Mouse (Mus musculus): ENCODE results near the gene Jaml. TPM values are rescaled to one million over a fixed set of nuclear protein-coding genes. Genes with fewer than 3 reads are reported as not detected.
A peak's percentile ranks its signal among the peaks of the same experiment; 100 is the strongest.

Jaml gene
- polyA plus RNA-seq, 1 experiment, result 0.52 TPM

DNA sequence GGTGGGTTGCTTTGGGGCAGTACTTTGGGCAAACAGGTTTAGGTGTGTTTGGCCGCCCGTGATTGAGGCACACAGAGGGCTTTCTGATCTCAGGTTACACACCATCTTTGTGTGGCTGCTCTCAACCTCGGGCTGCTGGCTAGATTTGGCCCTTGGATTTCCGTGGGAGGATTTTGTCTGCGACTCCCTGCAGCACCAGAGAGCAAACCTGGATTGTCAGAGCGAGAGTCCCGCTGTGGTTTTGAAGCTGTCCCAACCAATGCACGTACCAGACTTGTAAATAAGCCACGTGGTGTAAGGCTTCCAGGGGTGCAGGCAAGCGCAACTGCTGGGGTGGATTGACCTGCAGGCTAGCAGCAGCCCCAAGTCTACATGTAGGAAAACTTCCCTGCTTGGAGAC lies 36.0 kb upstream of the Jaml start:
- TF ChIP-seq CTCF (IDR thresholded peaks at IDR 0.05; ENCODE audit: extremely low read depth, insufficient read depth, low read length) (no peak), POLR2A (IDR thresholded peaks at IDR 0.05; ENCODE audit: extremely low read depth, insufficient read depth, low read length) (no peak)
- no peak overlapping the region for H3K27ac ChIP-seq (ENCODE audit: insufficient read depth, low read length)
- no peak overlapping the region for H3K4me3 ChIP-seq (ENCODE audit: insufficient read depth, low read length)
- H3K4me1 ChIP-seq (ENCODE audit: control insufficient read depth, insufficient read depth, low read length), result no peaks in the 10 kb centered on the region

DNA sequence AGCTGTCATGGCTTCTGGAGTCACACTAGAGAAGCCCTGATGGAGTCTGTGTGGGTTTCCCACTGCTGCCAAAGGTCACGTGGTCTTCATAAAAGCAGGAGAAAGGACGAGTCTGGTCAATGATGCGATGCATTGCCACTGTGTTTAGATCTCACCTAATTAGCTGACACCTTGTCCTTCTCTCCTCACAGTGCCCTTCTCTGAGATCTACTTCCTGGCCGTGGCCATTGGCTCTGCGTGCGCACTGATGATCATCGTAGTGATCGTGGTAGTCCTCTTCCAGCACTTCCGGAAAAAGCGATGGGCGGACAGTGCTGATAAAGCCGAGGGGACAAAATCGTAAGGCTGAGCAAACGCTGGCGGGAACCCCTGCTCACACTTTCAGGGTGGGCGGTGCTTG lies 32.0 kb upstream of the Jaml start:
- no peak overlapping the region for H3K4me3 ChIP-seq (ENCODE audit: insufficient read depth, low read length)
- no peak overlapping the region for H3K27ac ChIP-seq (ENCODE audit: insufficient read depth, low read length)
- H3K4me1 ChIP-seq (ENCODE audit: control insufficient read depth, insufficient read depth, low read length), result no peaks in the 10 kb centered on the region
- no peak for TF ChIP-seq CTCF (IDR thresholded peaks at IDR 0.05; ENCODE audit: extremely low read depth, insufficient read depth, low read length)
- TF ChIP-seq POLR2A (IDR thresholded peaks at IDR 0.05; ENCODE audit: extremely low read depth, insufficient read depth, low read length), result no peak

DNA sequence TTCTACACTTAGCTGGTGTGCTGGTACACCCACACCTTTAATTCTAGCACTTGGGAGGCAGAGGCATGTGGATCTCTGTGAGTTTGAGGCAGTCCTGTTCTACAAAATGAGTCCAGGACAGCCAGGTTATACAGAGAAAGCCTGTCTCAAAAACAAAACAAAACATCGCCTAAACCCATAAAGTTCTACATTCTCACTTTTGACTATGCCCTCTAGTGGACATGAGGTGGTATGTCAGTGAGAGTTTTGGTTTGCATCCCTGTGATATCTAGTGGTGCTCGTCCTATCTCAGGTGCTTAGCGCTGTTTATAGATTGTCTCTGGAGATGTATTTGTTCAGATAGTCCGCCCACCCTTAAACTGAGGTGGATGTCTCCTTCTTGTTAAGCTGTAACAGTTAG lies 30.5 kb upstream of the Jaml start:
- TF ChIP-seq POLR2A (IDR thresholded peaks at IDR 0.05; ENCODE audit: extremely low read depth, insufficient read depth, low read length) (no peak), CTCF (IDR thresholded peaks at IDR 0.05; ENCODE audit: extremely low read depth, insufficient read depth, low read length) (peak; percentile 59)

DNA sequence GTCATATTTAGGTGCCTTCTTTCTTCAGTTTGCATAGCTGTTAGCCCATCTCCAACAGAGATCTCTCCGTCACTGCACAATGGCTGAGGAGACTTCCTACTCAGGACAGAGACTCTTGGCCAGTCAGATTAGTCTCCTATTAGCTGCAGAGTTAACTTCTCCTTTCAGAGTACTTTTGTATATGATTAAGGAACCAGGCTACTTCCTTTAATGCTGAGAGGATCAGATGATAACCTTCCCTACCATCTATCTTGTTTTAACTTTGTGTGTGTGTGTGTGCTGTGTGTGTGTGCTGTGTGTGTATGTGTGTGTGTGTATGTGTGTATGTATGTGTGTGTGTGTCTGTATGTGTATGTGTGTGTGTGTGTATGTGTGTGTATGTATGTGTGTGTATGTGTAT lies 29.3 kb upstream of the Jaml start:
- Histone ChIP-seq H3K4me1 (ENCODE audit: control insufficient read depth, insufficient read depth, low read length) (no peaks in the 10 kb centered on the region), H3K4me3 (ENCODE audit: insufficient read depth, low read length) (no peak overlapping the region), H3K27ac (ENCODE audit: insufficient read depth, low read length) (no peak overlapping the region)
- TF ChIP-seq CTCF (IDR thresholded peaks at IDR 0.05; ENCODE audit: extremely low read depth, insufficient read depth, low read length), result no peak
- no peak for TF ChIP-seq POLR2A (IDR thresholded peaks at IDR 0.05; ENCODE audit: extremely low read depth, insufficient read depth, low read length)

More for the DNA sequence above, 30.5 kb upstream of the Jaml start:
- no peak overlapping the region for H3K27ac ChIP-seq (ENCODE audit: insufficient read depth, low read length)
- no peaks in the 10 kb centered on the region for H3K4me1 ChIP-seq (ENCODE audit: control insufficient read depth, insufficient read depth, low read length)
- H3K4me3 ChIP-seq (ENCODE audit: insufficient read depth, low read length), result no peak overlapping the region

DNA sequence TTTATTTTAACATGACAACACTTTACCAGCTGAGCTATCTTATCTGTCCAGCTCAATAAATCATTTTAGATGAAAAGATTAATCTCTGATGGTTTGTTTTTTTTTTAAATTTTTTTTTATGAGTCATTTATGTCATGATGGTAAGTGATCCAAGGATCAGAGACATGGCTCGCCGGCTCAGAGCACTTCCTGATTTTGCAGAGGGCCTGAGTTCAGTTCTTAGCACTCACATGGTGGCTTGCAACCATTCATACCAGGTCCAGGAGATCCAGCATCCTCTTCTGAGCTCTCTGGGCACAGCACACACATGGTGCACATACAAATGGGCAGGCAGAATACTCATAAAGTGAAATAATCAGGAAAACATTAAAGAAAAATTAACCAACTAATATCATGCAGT lies 28.7 kb upstream of the Jaml start:
- TF ChIP-seq POLR2A (IDR thresholded peaks at IDR 0.05; ENCODE audit: extremely low read depth, insufficient read depth, low read length) (no peak), CTCF (IDR thresholded peaks at IDR 0.05; ENCODE audit: extremely low read depth, insufficient read depth, low read length) (no peak)
- Histone ChIP-seq H3K4me1 (ENCODE audit: control insufficient read depth, insufficient read depth, low read length) (no peaks in the 10 kb centered on the region), H3K27ac (ENCODE audit: insufficient read depth, low read length) (no peak overlapping the region), H3K4me3 (ENCODE audit: insufficient read depth, low read length) (no peak overlapping the region)

DNA sequence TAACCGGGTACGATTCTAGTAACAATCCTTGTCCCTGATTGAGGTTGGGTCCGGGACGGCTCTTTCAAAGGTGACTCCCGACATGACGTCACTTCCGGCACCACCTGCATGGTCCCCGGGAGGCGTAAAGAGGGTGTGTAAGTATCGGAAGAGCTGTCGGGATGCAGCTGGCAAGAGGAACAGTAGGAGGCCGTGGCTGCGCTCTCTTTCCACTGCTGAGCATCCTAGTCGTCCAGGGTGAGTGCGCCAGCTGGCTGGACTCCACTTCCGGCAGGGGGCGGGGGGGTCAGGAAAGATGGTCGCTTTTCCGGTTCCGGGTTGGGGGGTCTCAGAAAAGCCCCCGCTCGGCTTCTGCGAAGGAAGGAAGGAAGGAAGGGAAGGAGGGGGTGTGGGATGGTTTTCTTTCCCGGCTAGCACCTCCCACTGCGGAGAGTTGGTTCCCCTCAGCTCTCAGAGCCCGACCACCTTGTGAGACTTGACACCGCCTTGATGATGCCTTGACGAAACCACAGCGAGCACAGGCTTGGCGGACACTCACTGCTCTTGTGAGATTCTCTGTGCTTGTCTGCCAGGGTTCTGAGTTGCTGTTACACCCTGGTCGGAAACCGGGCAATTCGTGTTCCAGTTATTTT lies 23.8 kb upstream of the Jaml start, which contains the start of gene Mpzl3:
Gene Mpzl3 (plus strand): TSS at position 105 of the 632 bp plus-strand sequence.
- peak within 1 kb of the TSS; percentile 71 for H3K4me3 ChIP-seq (ENCODE audit: insufficient read depth, low read length)
- H3K4me1 ChIP-seq (ENCODE audit: control insufficient read depth, insufficient read depth, low read length), result no peaks in the 10 kb centered on the region
- peak within 1 kb of the TSS; percentile 83 for H3K27ac ChIP-seq (ENCODE audit: insufficient read depth, low read length)
- TF ChIP-seq POLR2A (IDR thresholded peaks at IDR 0.05; ENCODE audit: extremely low read depth, insufficient read depth, low read length) (peak; percentile 62; the same call in 1 of the 2 replicates), CTCF (IDR thresholded peaks at IDR 0.05; ENCODE audit: extremely low read depth, insufficient read depth, low read length) (no peak)

DNA sequence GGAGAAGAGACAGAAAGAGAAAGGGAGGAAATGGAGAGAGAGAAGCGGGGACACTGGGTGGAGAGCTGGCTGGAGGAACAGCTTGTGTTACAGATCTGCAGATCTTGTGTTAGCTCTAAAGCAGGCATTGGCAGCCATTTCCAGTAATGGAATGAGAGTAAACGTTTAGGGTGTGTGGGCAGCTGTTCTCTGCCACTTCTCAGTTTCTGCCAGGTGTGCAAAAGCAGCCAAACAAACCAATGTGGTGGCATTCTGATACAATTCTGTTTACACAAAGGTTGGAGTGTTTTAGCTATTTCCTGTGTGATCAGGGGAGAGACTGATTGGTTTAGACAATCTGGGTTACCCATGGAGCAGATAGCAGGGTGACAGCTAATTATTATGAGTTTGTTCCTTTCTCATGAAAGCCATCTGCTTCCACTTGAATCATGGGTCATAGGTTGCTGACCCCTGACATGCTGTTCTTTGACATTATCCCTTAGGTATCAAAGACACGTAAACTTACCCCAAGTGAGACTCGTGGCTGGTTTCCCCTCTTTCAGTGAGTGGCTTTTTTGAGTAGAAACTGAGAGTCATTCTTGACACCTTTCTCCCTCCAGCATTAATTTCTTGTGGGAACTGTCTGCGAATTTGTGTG lies 20.6 kb upstream of the Jaml start:
- Histone ChIP-seq H3K27ac (ENCODE audit: insufficient read depth, low read length) (no peak overlapping the region), H3K4me3 (ENCODE audit: insufficient read depth, low read length) (no peak overlapping the region), H3K4me1 (ENCODE audit: control insufficient read depth, insufficient read depth, low read length) (no peaks in the 10 kb centered on the region)
- no peak for TF ChIP-seq POLR2A (IDR thresholded peaks at IDR 0.05; ENCODE audit: extremely low read depth, insufficient read depth, low read length)
- no peak for TF ChIP-seq CTCF (IDR thresholded peaks at IDR 0.05; ENCODE audit: extremely low read depth, insufficient read depth, low read length)

DNA sequence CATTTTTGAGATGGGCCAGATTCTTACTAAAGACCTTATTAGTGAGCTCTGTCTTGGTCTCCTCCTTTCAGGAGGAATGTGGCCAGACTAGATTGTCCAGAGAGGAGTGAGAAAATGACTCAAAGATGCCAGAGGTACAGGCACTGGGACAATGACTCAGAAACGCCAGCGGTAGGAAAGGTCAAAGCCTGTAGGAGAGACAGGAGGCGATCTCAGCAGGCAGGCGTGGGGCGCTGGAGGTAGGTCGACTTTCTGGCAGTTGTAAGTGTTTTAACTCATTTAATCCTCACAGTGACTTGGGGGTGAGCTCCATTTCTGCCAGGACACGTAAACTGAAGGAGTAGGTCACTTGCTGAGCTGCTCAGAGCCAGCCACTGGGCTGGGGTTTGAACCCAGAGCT lies 18.8 kb upstream of the Jaml start:
- no peak for TF ChIP-seq POLR2A (IDR thresholded peaks at IDR 0.05; ENCODE audit: extremely low read depth, insufficient read depth, low read length)
- TF ChIP-seq CTCF (IDR thresholded peaks at IDR 0.05; ENCODE audit: extremely low read depth, insufficient read depth, low read length), result no peak
- no peak overlapping the region for H3K4me3 ChIP-seq (ENCODE audit: insufficient read depth, low read length)
- no peak overlapping the region for H3K27ac ChIP-seq (ENCODE audit: insufficient read depth, low read length)
- H3K4me1 ChIP-seq (ENCODE audit: control insufficient read depth, insufficient read depth, low read length), result no peaks in the 10 kb centered on the region

DNA sequence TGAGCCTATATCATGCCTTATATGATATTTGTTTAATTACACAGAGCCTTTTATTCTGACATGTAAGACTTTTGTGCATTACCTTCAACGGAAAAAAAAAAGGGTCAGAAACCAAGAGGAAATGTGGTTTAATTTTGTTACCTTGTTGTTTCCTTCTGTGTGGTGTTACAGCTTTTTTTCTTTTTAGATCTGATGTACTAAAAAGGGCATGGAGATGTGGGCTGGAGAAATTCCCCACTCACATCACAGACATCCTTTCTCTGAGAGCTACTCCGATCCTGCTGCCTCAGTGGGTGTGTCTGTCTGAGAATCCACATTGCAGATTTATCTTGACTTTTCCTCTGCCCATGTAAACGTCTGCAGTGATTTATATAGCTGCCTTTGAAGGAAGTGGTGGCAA lies 16.3 kb upstream of the Jaml start:
- no peak overlapping the region for H3K27ac ChIP-seq (ENCODE audit: insufficient read depth, low read length)
- TF ChIP-seq POLR2A (IDR thresholded peaks at IDR 0.05; ENCODE audit: extremely low read depth, insufficient read depth, low read length) (no peak), CTCF (IDR thresholded peaks at IDR 0.05; ENCODE audit: extremely low read depth, insufficient read depth, low read length) (no peak)
- no peaks in the 10 kb centered on the region for H3K4me1 ChIP-seq (ENCODE audit: control insufficient read depth, insufficient read depth, low read length)
- no peak overlapping the region for H3K4me3 ChIP-seq (ENCODE audit: insufficient read depth, low read length)

DNA sequence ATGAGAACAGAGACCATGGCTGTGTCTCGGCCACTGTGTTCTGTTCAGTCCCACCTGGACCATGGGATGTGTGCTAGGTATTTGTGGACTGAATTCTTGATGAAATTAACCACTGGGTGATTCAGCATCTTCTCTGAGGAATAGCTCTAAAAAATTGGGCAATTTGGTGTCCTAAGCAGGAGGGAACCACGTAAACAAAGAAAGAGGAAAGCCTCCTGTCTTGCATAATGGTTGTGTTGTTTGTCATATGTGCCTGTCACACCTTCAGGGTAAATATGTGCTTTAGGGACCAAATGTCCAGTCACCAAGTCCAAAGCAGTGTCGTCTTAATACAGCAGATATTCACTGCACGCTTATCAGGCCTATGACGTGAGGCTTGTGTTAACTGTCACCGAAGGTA lies 14.6 kb upstream of the Jaml start:
- Histone ChIP-seq H3K4me1 (ENCODE audit: control insufficient read depth, insufficient read depth, low read length) (no peaks in the 10 kb centered on the region), H3K4me3 (ENCODE audit: insufficient read depth, low read length) (no peak overlapping the region), H3K27ac (ENCODE audit: insufficient read depth, low read length) (no peak overlapping the region)
- TF ChIP-seq POLR2A (IDR thresholded peaks at IDR 0.05; ENCODE audit: extremely low read depth, insufficient read depth, low read length), result no peak
- TF ChIP-seq CTCF (IDR thresholded peaks at IDR 0.05; ENCODE audit: extremely low read depth, insufficient read depth, low read length), result no peak

Data from cortical plate, adult 2 months (tissue).